Mouse (Mus musculus) spleen, postnatal 10 days (tissue): ENCODE results near the gene Hps3.
"Not testable (repeated sequence)": the region's sequence is repeated elsewhere in the genome, so short reads cannot be mapped to it uniquely, and the experiment has no call there.

Experiments
- DNase-seq, 2 experiments: peaks; one replicate each; pipeline ENCODE4 v3.0.0; 2021 to 2022; ENCODE audit warnings: low spot score in 2 of 2

The Hps3 gene

GRCm38 (mm10) chr3:19949401-19949800, 85.7 kb downstream of the Hps3 start:
- not testable (repeated sequence) for DNase-seq

- no peak for DNase-seq
These were observed 86.6 kb downstream of the Hps3 start for GRCm38 (mm10) chr3:19948552-19948951.
